Mouse (Mus musculus): ENCODE data around the gene Hid1. TPM values are rescaled to one million over a fixed set of nuclear protein-coding genes. Genes with fewer than 3 reads are reported as not detected.

Hid1 gene
- 22.3 and 26.0 TPM in 2 replicates for polyA plus RNA-seq (2014; fragmentation: Nextera tagmentation; extraction: Ambion mirVana)

- Histone ChIP-seq H3K9me3 (ENCODE audit: control insufficient read depth, low read length) (no peaks in the 10 kb centered on the region), H3K36me3 (ENCODE audit: control insufficient read depth, insufficient read depth, low read length) (no peaks in the 10 kb centered on the region), H3K4me3 (ENCODE audit: low read depth, low read length) (peak within 1 kb of the TSS; percentile 66), H3K27me3 (ENCODE audit: control insufficient read depth, insufficient read depth, low read length) (peaks cover 7% of the 10 kb centered on the region; the same call in 1 of the 2 replicates), H3K4me2 (ENCODE audit: low read depth, low read length, severe bottlenecking) (peak within 1 kb of the TSS; percentile 98), H3K27ac (ENCODE audit: low read depth, low read length) (peak within 1 kb of the TSS; percentile 4; the same call in 1 of the 2 replicates), H3K9ac (ENCODE audit: low read length) (peak within 1 kb of the TSS; percentile 73), H3K4me1 (replicated peaks; ENCODE audit: control insufficient read depth, insufficient read depth, low read length) (peaks cover 3% of the 10 kb centered on the region; the same call in 1 of the 2 replicates)
- under 1% methylated on average over 38 of the region's 39 CpGs for WGBS
- DNase-seq (ENCODE audit: low spot score) (peak; percentile 92), ATAC-seq (replicated peaks; ENCODE audit: low FRiP score) (peak; percentile 80)
Measured at GRCm38 (mm10) chr11:115367395-115367944, at the start of gene Hid1. Gene Hid1, minus strand, starts transcription at chr11:115367756.

- H3K4me1 ChIP-seq (replicated peaks; ENCODE audit: control insufficient read depth, insufficient read depth, low read length), result peaks cover 39% of the 10 kb centered on the region
- ATAC-seq (replicated peaks; ENCODE audit: low FRiP score) (peak; percentile 60), DNase-seq (ENCODE audit: low spot score) (peak; percentile 78)
- H3K9ac ChIP-seq (ENCODE audit: low read length), result peak overlapping the region; percentile 58
- H3K4me3 ChIP-seq (ENCODE audit: low read depth, low read length), result no peak overlapping the region; the same call in 1 of the 2 replicates
- WGBS, result 10% methylated on average over 7 of the region's 7 CpGs
- peak overlapping the region; percentile 40; the same call in 1 of the 2 replicates for H3K4me2 ChIP-seq (ENCODE audit: low read depth, low read length, severe bottlenecking)
- peak overlapping the region; percentile 96 for H3K27ac ChIP-seq (ENCODE audit: low read depth, low read length)
- no peaks in the 10 kb centered on the region for H3K9me3 ChIP-seq (ENCODE audit: control insufficient read depth, low read length)
- H3K36me3 ChIP-seq (ENCODE audit: control insufficient read depth, insufficient read depth, low read length), result no peaks in the 10 kb centered on the region; the same call in 1 of the 2 replicates
- H3K27me3 ChIP-seq (ENCODE audit: control insufficient read depth, insufficient read depth, low read length), result no peaks in the 10 kb centered on the region
Measured at GRCm38 (mm10) chr11:115409556-115409955, 42.0 kb upstream of the Hid1 start.

- H3K27me3 ChIP-seq (ENCODE audit: control insufficient read depth, insufficient read depth, low read length), result no peaks in the 10 kb centered on the region
- 71% methylated on average over 6 of the region's 6 CpGs for WGBS
- peak overlapping the region; percentile 96 for H3K27ac ChIP-seq (ENCODE audit: low read depth, low read length)
- peak overlapping the region; percentile 40; the same call in 1 of the 2 replicates for H3K4me2 ChIP-seq (ENCODE audit: low read depth, low read length, severe bottlenecking)
- no peaks in the 10 kb centered on the region; the same call in 1 of the 2 replicates for H3K36me3 ChIP-seq (ENCODE audit: control insufficient read depth, insufficient read depth, low read length)
- DNase-seq (ENCODE audit: low spot score) (no peak), ATAC-seq (replicated peaks; ENCODE audit: low FRiP score) (no peak)
- peaks cover 39% of the 10 kb centered on the region for H3K4me1 ChIP-seq (replicated peaks; ENCODE audit: control insufficient read depth, insufficient read depth, low read length)
- H3K4me3 ChIP-seq (ENCODE audit: low read depth, low read length), result no peak overlapping the region
- H3K9me3 ChIP-seq (ENCODE audit: control insufficient read depth, low read length), result no peaks in the 10 kb centered on the region
- H3K9ac ChIP-seq (ENCODE audit: low read length), result peak overlapping the region; percentile 58
Measured at GRCm38 (mm10) chr11:115408266-115408920, 40.8 kb upstream of the Hid1 start.

- peaks cover 32% of the 10 kb centered on the region for H3K4me1 ChIP-seq (replicated peaks; ENCODE audit: control insufficient read depth, insufficient read depth, low read length)
- whole genome bisulfite sequencing, result 95% methylated on average over 17 of the region's 17 CpGs
Measured at GRCm38 (mm10) chr11:115406858-115407401, 39.4 kb upstream of the Hid1 start.

DNA sequence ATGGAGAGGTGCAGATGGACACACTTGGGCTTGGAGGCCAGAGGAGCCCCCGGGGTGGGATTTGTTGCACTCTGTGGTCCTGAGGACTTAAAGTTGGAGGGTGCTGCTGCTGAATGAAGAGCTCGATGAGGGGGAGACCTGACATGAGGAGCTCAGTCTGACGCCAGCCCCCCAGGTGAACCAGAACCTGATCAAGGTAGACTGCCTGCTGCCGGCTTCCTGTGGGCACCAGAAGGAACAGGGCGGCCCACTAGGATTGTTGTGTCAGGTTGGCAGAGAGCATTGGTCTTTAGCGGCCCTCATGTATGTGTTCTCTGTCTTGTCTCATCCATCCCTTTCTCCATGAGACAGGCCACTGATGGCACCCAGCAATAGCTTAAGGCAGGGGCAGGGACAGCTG, 38.2 kb upstream of the Hid1 start:
- ATAC-seq (replicated peaks; ENCODE audit: low FRiP score) (no peak), DNase-seq (ENCODE audit: low spot score) (no peak)
- peaks cover 21% of the 10 kb centered on the region for H3K4me1 ChIP-seq (replicated peaks; ENCODE audit: control insufficient read depth, insufficient read depth, low read length)
- H3K36me3 ChIP-seq (ENCODE audit: control insufficient read depth, insufficient read depth, low read length), result no peaks in the 10 kb centered on the region; the same call in 1 of the 2 replicates
- H3K9me3 ChIP-seq (ENCODE audit: control insufficient read depth, low read length), result no peaks in the 10 kb centered on the region
- no peak overlapping the region for H3K9ac ChIP-seq (ENCODE audit: low read length)
- H3K27ac ChIP-seq (ENCODE audit: low read depth, low read length), result no peak overlapping the region
- H3K4me3 ChIP-seq (ENCODE audit: low read depth, low read length), result no peak overlapping the region
- H3K27me3 ChIP-seq (ENCODE audit: control insufficient read depth, insufficient read depth, low read length), result no peaks in the 10 kb centered on the region
- 95% methylated on average over 6 of the region's 6 CpGs for WGBS
- no peak overlapping the region for H3K4me2 ChIP-seq (ENCODE audit: low read depth, low read length, severe bottlenecking)

More at GRCm38 (mm10) chr11:115406858-115407401, 39.4 kb upstream of the Hid1 start:
- no peak overlapping the region for H3K27ac ChIP-seq (ENCODE audit: low read depth, low read length)
- H3K4me3 ChIP-seq (ENCODE audit: low read depth, low read length), result no peak overlapping the region
- H3K36me3 ChIP-seq (ENCODE audit: control insufficient read depth, insufficient read depth, low read length), result no peaks in the 10 kb centered on the region; the same call in 1 of the 2 replicates
- no peak overlapping the region for H3K9ac ChIP-seq (ENCODE audit: low read length)
- no peak overlapping the region for H3K4me2 ChIP-seq (ENCODE audit: low read depth, low read length, severe bottlenecking)
- no peaks in the 10 kb centered on the region for H3K9me3 ChIP-seq (ENCODE audit: control insufficient read depth, low read length)
- ATAC-seq (replicated peaks; ENCODE audit: low FRiP score) (no peak), DNase-seq (ENCODE audit: low spot score) (no peak)
- H3K27me3 ChIP-seq (ENCODE audit: control insufficient read depth, insufficient read depth, low read length), result no peaks in the 10 kb centered on the region

DNA sequence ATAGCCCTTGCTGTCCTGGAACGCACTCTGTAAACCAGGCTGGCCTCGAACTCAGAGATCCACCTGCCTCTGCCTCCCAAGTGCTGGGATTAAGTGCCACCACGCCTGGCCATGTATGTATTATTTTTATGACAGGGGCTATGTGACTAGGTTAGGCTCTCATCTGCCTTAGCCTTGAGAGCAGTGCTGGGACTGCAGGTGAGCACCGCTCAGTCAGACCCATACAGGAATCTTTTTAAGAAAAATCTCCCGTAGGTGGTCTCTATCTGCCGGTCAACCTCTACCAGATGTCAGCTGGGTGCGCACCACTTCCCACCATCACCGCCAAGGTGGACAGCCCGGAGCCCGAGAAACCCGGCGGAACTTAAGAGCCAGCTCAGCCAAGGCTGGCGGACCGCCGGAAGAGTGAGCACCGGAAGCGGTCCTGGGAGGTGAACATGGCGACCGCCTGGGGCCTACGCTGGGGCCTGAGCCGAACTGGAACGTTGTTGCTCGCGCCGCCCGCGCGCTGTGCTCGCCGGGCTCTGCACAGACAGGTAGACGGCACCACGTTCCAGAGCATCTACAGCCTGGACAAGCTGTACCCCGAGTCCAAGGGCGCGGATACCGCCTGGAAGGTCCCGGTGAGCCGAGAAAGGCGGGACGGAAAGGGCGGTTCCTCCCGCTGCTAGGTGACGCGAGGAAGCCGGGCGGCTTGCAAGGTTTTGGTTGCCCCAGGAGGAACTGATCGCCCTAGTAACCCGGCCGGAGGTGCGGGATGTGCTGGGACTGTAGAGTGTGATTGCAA, 36.0 kb upstream of the Hid1 start, which contains the start of gene Mrpl58:
Mrpl58 (plus strand) TSS at position 415 of the 787 bp plus-strand sequence.
- Histone ChIP-seq H3K27me3 (ENCODE audit: control insufficient read depth, insufficient read depth, low read length) (no peaks in the 10 kb centered on the region), H3K36me3 (ENCODE audit: control insufficient read depth, insufficient read depth, low read length) (no peaks in the 10 kb centered on the region; the same call in 1 of the 2 replicates), H3K4me2 (ENCODE audit: low read depth, low read length, severe bottlenecking) (peak within 1 kb of the TSS; percentile 50), H3K9me3 (ENCODE audit: control insufficient read depth, low read length) (no peaks in the 10 kb centered on the region), H3K4me1 (replicated peaks; ENCODE audit: control insufficient read depth, insufficient read depth, low read length) (peaks cover 7% of the 10 kb centered on the region; the same call in 1 of the 2 replicates), H3K4me3 (ENCODE audit: low read depth, low read length) (peak within 1 kb of the TSS; percentile 84), H3K27ac (ENCODE audit: low read depth, low read length) (peak within 1 kb of the TSS; percentile 87), H3K9ac (ENCODE audit: low read length) (peak within 1 kb of the TSS; percentile 97)
- DNase-seq (ENCODE audit: low spot score) (peak; percentile 90), ATAC-seq (replicated peaks; ENCODE audit: low FRiP score) (peak; percentile 89)
- 3% methylated on average over 50 of the region's 50 CpGs for WGBS

GRCm38 (mm10) chr11:115400630-115401391, 33.3 kb upstream of the Hid1 start:
- no peak for ATAC-seq (replicated peaks; ENCODE audit: low FRiP score)
- Histone ChIP-seq H3K36me3 (ENCODE audit: control insufficient read depth, insufficient read depth, low read length) (no peaks in the 10 kb centered on the region; the same call in 1 of the 2 replicates), H3K9ac (ENCODE audit: low read length) (no peak overlapping the region; the same call in 1 of the 2 replicates), H3K27me3 (ENCODE audit: control insufficient read depth, insufficient read depth, low read length) (no peaks in the 10 kb centered on the region), H3K27ac (ENCODE audit: low read depth, low read length) (no peak overlapping the region), H3K4me2 (ENCODE audit: low read depth, low read length, severe bottlenecking) (no peak overlapping the region), H3K9me3 (ENCODE audit: control insufficient read depth, low read length) (no peaks in the 10 kb centered on the region), H3K4me1 (replicated peaks; ENCODE audit: control insufficient read depth, insufficient read depth, low read length) (peaks cover 1% of the 10 kb centered on the region; the same call in 1 of the 2 replicates), H3K4me3 (ENCODE audit: low read depth, low read length) (no peak overlapping the region)
- 58% methylated on average over 11 of the region's 11 CpGs for WGBS
- no peak for DNase-seq (ENCODE audit: low spot score)

All from forebrain, embryonic 11.5 days (tissue).